Mouse (Mus musculus) liver, embryonic 14.5 days (tissue): Measurements from ENCODE around the gene Prss46. TPM values are rescaled to one million over a fixed set of nuclear protein-coding genes. Genes with fewer than 3 reads are reported as not detected.

ENCODE experiments used
- ATAC-seq: fragments of 200-750 bp; cut with Nextera tagmentation; 2 replicates; pipeline ENCODE4 v1.8.0; 2017; ENCODE audit warnings: moderate number of reproducible peaks, mild to moderate bottlenecking, moderate library complexity; ENCODE audit not compliant: insufficient read depth
- DNase-seq, 3 experiments: peaks; one replicate each; pipeline ENCODE4 v3.0.0-alpha.2; 2012 to 2013; ENCODE audit warnings: low read depth in 3 of 3, low spot score in 3 of 3
- H3K27ac ChIP-seq: fragments of 300-500 bp; sonication (generic); 2 replicates; pipeline ENCODE4 v1.5.1; 2014; ENCODE audit warnings: moderate library complexity, mild to moderate bottlenecking, control low read depth, inconsistent platforms
- H3K27me3 ChIP-seq: fragments of 300-500 bp; sonication (generic); 2 replicates; pipeline ENCODE4 v1.6.1; 2014; ENCODE audit warnings: mild to moderate bottlenecking, low read length, moderate library complexity; ENCODE audit not compliant: control insufficient read depth, insufficient read depth
- H3K36me3 ChIP-seq: fragments of 300-500 bp; sonication (generic); replicated peaks from 2 replicates; pipeline ENCODE4 v1.6.1; 2014; ENCODE audit warnings: low read depth; ENCODE audit not compliant: control insufficient read depth, insufficient read depth
- H3K4me1 ChIP-seq, 2 experiments: fragments of 200-500 bp in 1 of 2; fragments of 300-500 bp in 1 of 2; sonication (generic) in 1 of 2; replicated peaks; 2 replicates each; pipeline ENCODE4 v1.6.1; 2012 to 2014; ENCODE audit warnings: antibody characterized with exemption in 1 of 2, inconsistent platforms in 1 of 2, low read length in 1 of 2; ENCODE audit not compliant: control insufficient read depth in 2 of 2, insufficient read depth in 2 of 2
- H3K4me2 ChIP-seq: fragments of 300-500 bp; sonication (generic); 2 replicates; pipeline ENCODE4 v1.6.1; 2014; ENCODE audit warnings: low read depth, mild to moderate bottlenecking, control low read depth, moderate library complexity
- H3K4me3 ChIP-seq, 2 experiments: fragments of 200-500 bp in 1 of 2; fragments of 300-500 bp in 1 of 2; sonication (generic) in 1 of 2; 2 replicates each; pipeline ENCODE4 v1.5.1; 2012 to 2014; ENCODE audit warnings: low read depth in 2 of 2, low read length in 2 of 2, mild to moderate bottlenecking in 2 of 2, control low read depth in 1 of 2, inconsistent platforms in 1 of 2, moderate library complexity in 1 of 2; ENCODE audit not compliant: insufficient read depth in 1 of 2
- H3K9ac ChIP-seq: fragments of 300-500 bp; sonication (generic); replicated peaks from 2 replicates; pipeline ENCODE4 v1.6.1; 2014; ENCODE audit warnings: mild to moderate bottlenecking, control low read depth, moderate library complexity
- H3K9me3 ChIP-seq: fragments of 300-500 bp; sonication (generic); 2 replicates; pipeline ENCODE4 v1.6.1; 2016; ENCODE audit warnings: low read length, mixed read lengths; ENCODE audit not compliant: control insufficient read depth
- CTCF ChIP-seq: IDR thresholded peaks from 2 replicates; pipeline ENCODE4 v1.5.1; 2016; ENCODE audit warnings: antibody characterized with exemption, low read depth, control low read depth
- EP300 ChIP-seq: IDR thresholded peaks from 2 replicates; pipeline ENCODE4 v1.6.1; 2016; ENCODE audit warnings: antibody characterized with exemption, low read depth
- WGBS: fragments of 180-500 bp; shearing (Covaris S2); extraction: QIAGEN DNeasy Blood & Tissue Kit; methylation state at CpG from one replicate; pipeline ENCODE4 v1.1.7; 2014; ENCODE audit not compliant: insufficient replicate concordance; 5-methylcytosine and 5-hydroxymethylcytosine counted together
- polyA plus RNA-seq, 2 experiments: library from polyadenylated mRNA; depleted of rRNA in 1 of 2; stranded (reverse) in 1 of 2; unstranded in 1 of 2; fragments of >200 nt; fragmentation: Nextera tagmentation in 1 of 2; extraction: Ambion mirVana in 1 of 2; gene quantifications; 2 replicates each; pipeline versions ENCODE4 v1.2.1 to v1.2.3; 2012 to 2014

Prss46 gene
- polyA plus RNA-seq, 2 experiments, result not detected

- H3K9ac ChIP-seq, result no peak overlapping the region
- no peak for TF ChIP-seq CTCF
- TF ChIP-seq EP300, result no peak
- H3K36me3 ChIP-seq, result no peaks in the 10 kb centered on the region
- H3K9me3 ChIP-seq, result no peaks in the 10 kb centered on the region
- 23% methylated on average over 7 of the region's 7 CpGs for WGBS
- ATAC-seq (no peak), DNase-seq (no peak)
- peaks cover 0 to 3% of the 10 kb centered on the region in 2 experiments; a peak in 1 of 4 replicates for H3K4me1 ChIP-seq
- no peak overlapping the region for H3K4me3 ChIP-seq
- H3K27me3 ChIP-seq, result no peaks in the 10 kb centered on the region
- H3K4me2 ChIP-seq, result no peak overlapping the region
- H3K27ac ChIP-seq, result no peak overlapping the region
Measured at GRCm38 (mm10) chr9:110825832-110826231, 18.5 kb upstream of the Prss46 start.

- WGBS, result 49% methylated on average over 3 of the region's 3 CpGs
- H3K4me3 ChIP-seq, result no peak within 1 kb of the TSS
- no peaks in the 10 kb centered on the region for H3K36me3 ChIP-seq
- H3K9ac ChIP-seq, result no peak within 1 kb of the TSS
- no peak within 1 kb of the TSS for H3K4me2 ChIP-seq
- ATAC-seq, result no peak
- TF ChIP-seq CTCF (no peak), EP300 (no peak)
- H3K4me1 ChIP-seq, result peaks cover 0 to 3% of the 10 kb centered on the region in 2 experiments; a peak in 1 of 4 replicates
- H3K27me3 ChIP-seq, result no peaks in the 10 kb centered on the region
- no peak for DNase-seq
- H3K27ac ChIP-seq, result no peak within 1 kb of the TSS
- no peaks in the 10 kb centered on the region for H3K9me3 ChIP-seq
Measured at GRCm38 (mm10) chr9:110826390-110826789, 17.9 kb upstream of the Prss46 start, which contains the start of gene Prss43. Prss43 (plus strand) TSS chr9:110826690.

DNA sequence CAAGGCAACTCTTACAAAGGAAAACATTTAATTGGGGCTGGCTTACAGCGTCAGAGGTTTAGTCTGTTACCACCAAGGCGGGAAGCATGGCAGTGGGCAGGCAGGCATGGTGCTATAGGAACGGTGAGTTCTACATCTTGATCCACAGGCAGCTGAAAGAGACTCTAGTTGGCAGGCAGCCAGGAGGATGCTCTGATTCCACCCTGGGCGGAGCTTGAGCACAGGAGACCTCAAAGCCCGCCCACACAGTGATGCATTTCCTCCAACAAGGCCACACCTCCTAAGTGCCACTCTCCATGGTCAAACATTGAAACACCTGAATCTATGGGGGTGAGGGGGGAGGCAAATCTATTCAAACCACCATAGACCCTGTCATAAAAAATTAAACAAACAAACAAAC is 11.3 kb upstream of the Prss46 start:
- no peaks in the 10 kb centered on the region for H3K4me1 ChIP-seq
- no peaks in the 10 kb centered on the region for H3K9me3 ChIP-seq
- H3K9ac ChIP-seq, result no peak overlapping the region
- ATAC-seq (no peak), DNase-seq (no peak)
- H3K4me3 ChIP-seq, result no peak overlapping the region
- TF ChIP-seq CTCF (no peak), EP300 (no peak)
- H3K4me2 ChIP-seq, result no peak overlapping the region
- 67% methylated on average over 5 of the region's 5 CpGs for WGBS
- no peaks in the 10 kb centered on the region for H3K27me3 ChIP-seq
- no peaks in the 10 kb centered on the region for H3K36me3 ChIP-seq
- no peak overlapping the region for H3K27ac ChIP-seq

- no peak within 1 kb of the TSS for H3K4me2 ChIP-seq
Measured at GRCm38 (mm10) chr9:110834411-110834810, 9.9 kb upstream of the Prss46 start, which contains the start of gene Prss45. Prss45 (plus strand) TSS chr9:110834588.

GRCm38 (mm10) chr9:110834961-110835360 is 9.3 kb upstream of the Prss46 start:
- Histone ChIP-seq H3K27me3 (no peaks in the 10 kb centered on the region), H3K4me2 (no peak overlapping the region), H3K36me3 (no peaks in the 10 kb centered on the region), H3K27ac (no peak overlapping the region), H3K9ac (no peak overlapping the region), H3K4me3 (no peak overlapping the region), H3K4me1 (0 out of 4 replicates have a peak, but pooled peaks cover 0 to 2% of the 10 kb centered on the region in 2 experiments), H3K9me3 (no peaks in the 10 kb centered on the region)
- no peak for TF ChIP-seq CTCF
- no peak for TF ChIP-seq EP300
- no peak for ATAC-seq
- 39% methylated on average over 10 of the region's 10 CpGs for WGBS
- no peak for DNase-seq

More at GRCm38 (mm10) chr9:110834411-110834810, 9.9 kb upstream of the Prss46 start, which contains the start of gene Prss45:
- H3K4me3 ChIP-seq, result no peak within 1 kb of the TSS
- ATAC-seq (no peak), DNase-seq (no peak)
- no peak within 1 kb of the TSS for H3K27ac ChIP-seq
- 0 out of 4 replicates have a peak, but pooled peaks cover 0 to 2% of the 10 kb centered on the region in 2 experiments for H3K4me1 ChIP-seq
- H3K9ac ChIP-seq, result no peak within 1 kb of the TSS
- TF ChIP-seq CTCF (no peak), EP300 (no peak)
- H3K27me3 ChIP-seq, result no peaks in the 10 kb centered on the region
- H3K36me3 ChIP-seq, result no peaks in the 10 kb centered on the region
- WGBS, result 63% methylated on average over 19 of the region's 19 CpGs
- no peaks in the 10 kb centered on the region for H3K9me3 ChIP-seq
